Mouse (Mus musculus): ENCODE measurements at regions not wholly inside any gene's neighbourhood (a gene's known extent, or its start where the extent isn't known, plus 50 kb on each side); places are given as distances from the start of the nearest gene placed in this dataset.
A peak's percentile ranks its signal among the peaks of the same experiment; 100 is the strongest.

DNA sequence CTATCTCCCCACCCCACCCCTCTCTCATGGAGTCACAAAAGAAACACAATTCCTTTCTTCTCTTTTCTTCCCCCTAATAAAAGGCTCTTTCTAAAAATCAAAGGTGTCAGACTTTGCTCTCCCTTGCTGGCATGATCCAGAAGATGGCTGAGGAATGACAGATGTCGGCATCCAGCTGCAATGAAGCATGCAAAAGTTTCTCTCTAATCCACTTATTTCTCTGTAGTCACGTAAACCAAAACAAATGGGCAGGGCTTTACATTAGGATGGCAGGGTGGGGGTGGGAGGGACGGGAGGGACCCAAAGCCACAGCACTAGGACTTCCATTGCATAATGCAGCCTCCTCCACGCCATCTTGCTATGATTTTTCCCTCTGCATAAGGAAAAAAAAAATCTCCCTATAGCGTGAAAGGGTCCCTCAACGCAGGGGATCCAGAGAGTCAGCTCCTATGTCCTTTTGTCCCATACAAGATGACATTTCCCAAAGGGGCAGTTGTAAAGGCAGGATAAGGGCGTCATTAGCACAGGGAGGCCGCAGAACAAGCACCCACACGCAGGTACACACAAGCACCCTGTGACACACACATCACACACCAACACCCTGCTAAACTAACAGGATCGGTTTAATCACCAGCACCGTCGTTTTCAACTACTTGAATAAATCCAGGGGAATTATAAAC is 437.1 kb downstream of the Zfp536 start:
- peak; percentile 48 for DNase-seq (ENCODE audit: low read depth, low spot score)

DNA sequence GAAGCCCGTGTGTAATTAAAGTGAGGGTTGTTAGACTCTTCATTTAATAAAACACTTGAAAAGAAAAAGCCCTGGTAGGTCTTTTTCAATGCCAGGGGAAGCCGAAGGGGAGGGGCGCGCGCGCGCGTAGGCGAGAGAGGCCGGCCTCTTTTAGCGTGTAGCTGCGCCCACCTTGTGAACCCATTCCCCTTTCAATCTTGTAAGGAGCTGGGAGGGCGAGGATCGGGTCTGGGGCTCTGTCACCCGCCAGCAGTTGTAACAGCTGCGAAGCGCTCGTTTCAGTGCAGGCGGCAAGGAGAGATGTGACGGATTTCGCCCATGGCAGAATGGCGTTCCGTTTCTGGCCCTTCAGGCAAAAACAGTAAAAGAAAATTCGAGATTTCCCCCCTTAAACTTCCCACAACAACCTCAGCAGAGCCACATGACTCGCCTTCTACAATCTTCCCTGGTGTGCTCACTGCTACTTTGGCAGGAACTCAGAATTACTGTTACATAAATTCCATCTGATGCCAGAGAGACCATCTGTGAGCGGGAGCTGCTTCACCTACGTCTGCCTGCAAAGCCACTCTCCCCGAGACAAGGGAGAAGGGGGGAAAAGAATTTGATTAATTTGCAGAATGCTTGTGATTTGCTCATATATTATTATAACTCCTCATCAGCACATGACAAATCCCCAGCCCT is 436.4 kb downstream of the Zfp536 start:
- DNase-seq (ENCODE audit: low read depth, low spot score), result peak; percentile 99

DNA sequence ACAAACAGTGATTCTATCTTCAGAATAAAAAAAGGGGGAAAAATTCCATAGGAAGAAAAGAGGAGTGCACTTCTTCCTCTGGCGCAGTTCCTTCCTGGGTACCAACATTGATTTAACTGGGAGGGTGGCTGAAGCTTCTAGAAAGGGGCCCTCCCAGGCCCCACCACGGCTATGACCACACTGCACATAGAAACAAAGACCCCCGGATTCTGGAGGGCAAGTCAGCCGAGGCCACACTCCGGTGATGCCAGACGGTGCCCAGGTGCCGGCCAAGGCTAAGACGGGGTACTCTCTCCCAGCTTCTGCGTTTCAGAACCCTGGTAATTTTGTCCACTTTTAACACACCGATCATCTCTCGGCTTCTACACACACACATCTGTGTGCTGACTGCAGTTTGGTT is 435.8 kb downstream of the Zfp536 start:
- DNase-seq (ENCODE audit: low read depth, low spot score), result no peak

DNA sequence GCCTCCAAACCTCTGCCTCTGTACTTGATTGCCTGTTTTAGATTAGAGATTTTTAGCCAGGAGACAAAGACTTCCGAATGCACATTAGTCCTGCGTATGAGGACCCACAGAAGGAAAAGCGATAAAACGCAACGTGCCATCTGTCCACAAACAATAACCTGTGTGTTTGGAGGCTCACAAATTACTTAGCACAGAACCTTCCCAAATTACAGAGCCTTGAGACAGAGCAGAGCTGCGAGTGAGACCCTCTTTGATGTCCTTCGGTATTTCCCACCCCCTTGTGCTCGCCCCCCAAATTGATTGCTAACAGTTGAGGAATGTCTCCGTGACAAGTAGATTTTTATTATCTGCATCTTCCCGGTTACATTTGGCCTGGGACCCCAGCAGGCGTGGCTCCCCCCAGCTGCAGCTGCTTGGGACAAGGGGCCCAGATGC is 435.4 kb downstream of the Zfp536 start:
- DNase-seq (ENCODE audit: low read depth, low spot score), result peak; percentile 66

DNA sequence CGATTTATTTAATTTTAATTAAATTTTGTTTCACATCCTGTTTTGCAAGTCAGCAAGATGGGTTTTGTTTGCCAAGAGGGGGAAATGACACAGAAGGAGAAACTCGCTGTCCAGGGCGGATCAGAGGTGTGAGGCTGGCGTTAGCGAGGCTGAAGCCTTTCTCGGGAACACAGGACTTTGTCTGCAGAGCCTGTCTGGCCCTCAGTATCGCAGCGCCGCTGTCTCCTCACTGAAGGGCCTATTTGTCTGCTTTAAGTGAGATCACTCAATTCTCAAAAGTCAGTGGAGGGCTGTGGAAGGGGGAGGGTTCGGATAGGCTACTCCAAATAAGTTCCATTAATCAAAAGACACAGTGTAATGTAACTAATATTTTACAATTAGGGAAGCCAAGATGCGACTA is 430.8 kb downstream of the Zfp536 start:
- DNase-seq (ENCODE audit: low read depth, low spot score), result peak; percentile 76

DNA sequence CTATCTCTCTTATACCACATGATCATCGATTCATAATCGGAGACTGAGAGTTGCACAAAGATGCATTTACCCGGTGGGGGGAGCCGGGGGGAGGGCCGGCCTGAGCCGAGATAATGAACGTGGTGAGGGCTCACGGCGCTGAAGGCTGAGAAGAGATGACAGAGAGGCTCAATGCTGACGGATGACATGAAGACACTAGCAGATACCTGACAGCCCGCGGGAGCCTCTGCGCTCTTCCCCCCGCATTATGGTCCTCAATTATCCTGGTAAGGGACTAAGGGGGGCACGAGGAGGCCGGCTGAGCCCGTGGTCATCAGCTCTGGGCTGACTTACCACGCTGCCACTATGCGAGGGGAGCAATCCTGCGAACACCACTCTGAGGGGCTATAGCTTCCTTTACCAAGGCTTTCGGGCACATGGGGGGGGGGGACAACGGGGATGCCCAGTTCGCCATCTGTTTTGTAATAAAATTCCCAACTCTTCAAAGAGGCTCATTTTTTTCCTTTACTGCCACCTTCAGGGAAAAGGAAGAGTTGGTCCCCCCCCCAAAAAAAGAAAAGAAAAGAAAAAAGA is 430.3 kb downstream of the Zfp536 start:
- DNase-seq (ENCODE audit: low read depth, low spot score), result peak; percentile 69

DNA sequence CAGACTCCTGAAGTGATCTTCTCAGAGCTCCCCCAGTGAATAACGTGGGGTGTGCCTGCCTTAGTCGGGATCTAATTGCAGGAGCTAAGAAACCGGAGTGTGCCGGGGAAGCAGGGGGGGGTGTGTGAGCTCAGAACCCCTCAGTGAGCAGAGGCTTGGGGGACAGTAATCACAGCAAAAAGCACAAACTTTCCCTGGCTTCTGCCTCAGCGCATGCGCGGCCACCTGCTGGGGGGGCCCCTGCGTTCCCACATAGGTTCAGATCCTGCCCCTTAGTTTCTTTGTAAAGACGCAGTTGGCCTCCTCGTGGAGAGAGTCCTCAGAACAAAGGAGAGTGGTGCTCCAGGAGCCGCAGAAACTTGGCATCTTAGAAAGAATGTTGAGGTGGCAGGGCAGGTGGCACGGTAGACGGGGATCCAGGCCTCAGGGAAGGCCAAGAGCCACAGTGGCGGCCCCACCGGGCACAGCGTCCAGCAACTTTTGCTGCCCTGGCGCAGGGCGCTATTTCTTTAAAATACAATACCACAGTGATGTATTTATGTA is 429.7 kb downstream of the Zfp536 start:
- DNase-seq (ENCODE audit: low read depth, low spot score), result no peak

DNA sequence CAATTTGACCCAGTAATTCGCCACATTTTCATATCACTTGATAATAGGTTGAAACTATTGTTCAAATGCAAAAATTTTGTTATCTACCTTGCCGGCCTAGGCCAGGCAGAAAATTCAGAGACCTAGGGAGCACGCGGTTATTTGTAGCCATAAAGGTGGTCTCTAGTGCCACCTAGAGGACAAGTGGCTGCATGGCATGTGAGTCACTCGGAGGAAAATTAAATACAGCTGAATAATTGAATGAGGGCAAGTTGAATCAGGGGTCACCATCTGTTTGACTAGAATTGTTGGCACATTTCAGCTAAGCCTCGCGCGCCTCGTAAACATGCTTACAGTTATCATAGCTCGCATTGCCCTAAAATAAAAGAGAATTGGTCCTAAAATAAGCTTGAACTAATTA is 427.4 kb downstream of the Zfp536 start:
- DNase-seq (ENCODE audit: low read depth, low spot score), result peak; percentile 93

DNA sequence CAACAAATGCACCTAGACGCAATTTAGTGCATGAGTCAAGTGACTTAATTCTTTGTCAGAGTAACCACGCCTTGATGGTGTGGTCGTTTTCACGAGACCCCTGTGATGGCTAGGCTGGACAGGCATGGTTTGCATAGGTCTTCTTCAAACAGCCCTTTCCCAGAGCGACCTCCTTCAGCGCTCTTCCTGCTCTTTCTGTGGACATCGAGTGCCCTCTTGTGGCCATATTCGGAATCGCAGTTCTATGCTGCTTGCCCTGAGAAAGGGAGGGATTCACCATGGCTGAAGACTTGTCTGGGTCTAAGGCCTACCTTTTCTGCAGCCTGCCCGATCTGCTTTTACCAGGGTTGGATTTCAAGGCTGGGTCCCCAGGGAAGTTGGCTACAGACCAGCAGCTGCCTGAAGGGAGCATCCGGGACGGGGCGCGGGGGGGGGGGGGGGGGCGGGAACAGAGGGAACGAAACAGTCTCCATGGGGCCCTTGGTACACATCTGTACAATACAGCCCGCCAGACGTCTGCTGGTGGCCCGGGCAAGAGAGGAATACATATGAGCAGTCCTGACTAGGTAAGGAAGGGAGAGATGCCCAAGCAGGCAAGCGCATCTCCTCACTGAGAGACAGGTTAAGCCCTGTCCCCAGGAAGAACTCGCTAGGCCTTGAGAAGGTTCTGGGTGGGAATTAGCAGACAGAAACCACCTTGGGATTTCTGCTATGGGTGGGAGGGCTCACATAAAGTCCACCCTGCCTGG is 415.6 kb downstream of the Zfp536 start:
- DNase-seq (ENCODE audit: low read depth, low spot score), result peak; percentile 94

DNA sequence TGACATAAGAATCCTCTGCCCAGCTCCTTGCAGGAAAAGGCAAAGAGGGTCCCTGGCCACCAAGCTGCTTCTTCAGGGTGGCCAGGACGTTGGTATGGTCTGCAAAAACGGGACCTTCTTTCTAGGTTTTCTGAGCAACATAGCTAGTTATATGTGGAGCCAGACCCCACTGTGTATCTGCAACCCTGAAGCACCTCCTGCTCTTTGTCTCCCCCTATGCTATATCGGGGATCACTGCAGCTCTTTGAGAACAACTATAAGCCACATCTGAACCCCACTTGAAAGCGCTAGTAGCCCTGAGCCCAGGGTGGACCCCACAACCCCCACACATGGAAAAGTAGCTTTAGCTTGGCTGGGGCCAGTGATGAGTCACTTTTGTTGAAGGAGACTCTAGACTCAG is 414.9 kb downstream of the Zfp536 start:
- DNase-seq (ENCODE audit: low read depth, low spot score), result no peak

DNA sequence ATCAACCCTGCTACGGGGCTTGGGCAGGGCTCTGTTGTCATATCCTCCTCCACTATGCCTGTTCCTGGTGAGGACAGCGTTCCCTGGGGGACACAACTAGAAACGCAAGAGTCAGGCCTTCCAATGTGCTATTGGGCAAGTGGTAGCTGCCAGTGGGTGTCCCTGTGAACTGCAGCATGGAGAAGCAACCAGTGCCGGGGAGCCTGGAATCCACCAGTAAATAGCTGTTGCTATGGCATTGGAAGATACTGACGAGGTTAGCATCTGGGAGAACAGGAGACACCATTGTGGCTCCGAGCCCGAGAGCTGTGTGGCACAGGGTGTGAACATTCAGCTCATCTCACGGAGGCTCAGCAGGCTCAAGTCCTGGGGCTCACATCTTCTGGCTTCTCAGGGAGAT is 414.0 kb downstream of the Zfp536 start:
- peak; percentile 27 for DNase-seq (ENCODE audit: low read depth, low spot score)

DNA sequence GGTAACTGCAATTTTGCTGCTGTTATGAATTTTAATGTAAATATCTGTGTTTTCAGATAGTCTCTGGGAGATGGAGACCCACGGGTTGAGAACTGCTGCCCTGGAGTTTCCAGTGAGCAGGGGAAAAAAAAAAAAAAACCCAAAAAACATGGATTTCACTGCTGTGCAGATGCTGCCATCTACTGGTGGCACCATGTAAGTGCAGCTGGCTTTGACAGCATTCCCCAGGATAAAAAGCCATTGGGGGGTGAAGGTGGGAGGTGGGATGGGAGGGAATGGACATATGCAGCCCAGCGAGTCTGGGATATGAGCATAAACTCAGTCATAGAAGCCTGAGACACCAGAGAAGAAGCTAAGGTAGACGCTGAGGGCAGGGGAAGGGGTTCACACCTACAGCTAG is 413.3 kb downstream of the Zfp536 start:
- DNase-seq (ENCODE audit: low read depth, low spot score), result peak; percentile 65

DNA sequence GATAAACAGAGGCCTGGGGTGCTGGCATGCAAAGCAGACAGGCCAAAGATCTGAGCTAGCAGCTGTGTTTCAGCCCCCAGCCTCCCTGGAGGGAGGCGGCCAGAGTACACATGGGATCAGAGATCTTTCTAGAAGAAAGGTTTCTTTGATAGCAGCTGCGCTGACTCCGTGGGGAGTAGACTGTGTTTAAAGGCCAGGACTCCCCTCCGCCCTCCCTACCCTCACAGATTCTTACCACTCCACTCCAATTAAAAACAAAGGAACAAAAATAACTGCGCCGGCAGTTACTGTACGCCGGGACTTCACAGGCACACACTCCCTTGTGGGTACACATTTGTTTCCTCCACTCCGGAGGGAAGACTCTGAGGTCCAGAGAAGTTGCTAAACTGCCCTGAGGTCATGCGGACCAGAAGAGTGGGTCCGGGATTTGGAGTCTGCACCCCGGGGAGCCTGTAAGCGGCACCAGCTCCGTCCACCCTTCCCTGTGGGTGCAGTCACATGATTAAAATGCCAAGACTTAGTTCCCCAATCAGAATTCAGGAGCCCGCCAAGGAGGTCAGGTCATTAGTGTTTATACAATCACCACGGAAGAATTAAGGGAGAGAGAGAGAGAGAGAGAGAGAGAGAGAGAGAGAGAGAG is 411.5 kb downstream of the Zfp536 start:
- DNase-seq (ENCODE audit: low read depth, low spot score), result peak; percentile 67

DNA sequence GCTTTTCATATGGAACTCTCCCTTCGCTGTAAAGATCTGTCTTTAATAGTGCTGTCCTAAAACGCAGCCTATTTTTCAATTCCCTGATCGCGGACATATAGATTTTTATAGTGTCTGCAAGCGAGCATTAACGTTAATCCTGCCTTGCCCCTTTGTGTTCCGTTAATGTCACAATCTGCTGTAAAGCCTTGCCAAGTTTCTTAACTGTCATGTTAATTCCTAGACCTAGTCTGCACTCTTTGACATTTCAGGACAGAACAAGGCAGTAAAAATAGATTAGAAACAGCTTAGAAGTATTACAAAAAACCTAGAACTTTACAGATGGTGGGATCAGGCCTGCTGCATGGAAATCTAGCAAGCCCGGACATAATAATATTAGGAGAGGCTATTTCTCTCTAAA is 410.6 kb downstream of the Zfp536 start:
- no peak for DNase-seq (ENCODE audit: low read depth, low spot score)

DNA sequence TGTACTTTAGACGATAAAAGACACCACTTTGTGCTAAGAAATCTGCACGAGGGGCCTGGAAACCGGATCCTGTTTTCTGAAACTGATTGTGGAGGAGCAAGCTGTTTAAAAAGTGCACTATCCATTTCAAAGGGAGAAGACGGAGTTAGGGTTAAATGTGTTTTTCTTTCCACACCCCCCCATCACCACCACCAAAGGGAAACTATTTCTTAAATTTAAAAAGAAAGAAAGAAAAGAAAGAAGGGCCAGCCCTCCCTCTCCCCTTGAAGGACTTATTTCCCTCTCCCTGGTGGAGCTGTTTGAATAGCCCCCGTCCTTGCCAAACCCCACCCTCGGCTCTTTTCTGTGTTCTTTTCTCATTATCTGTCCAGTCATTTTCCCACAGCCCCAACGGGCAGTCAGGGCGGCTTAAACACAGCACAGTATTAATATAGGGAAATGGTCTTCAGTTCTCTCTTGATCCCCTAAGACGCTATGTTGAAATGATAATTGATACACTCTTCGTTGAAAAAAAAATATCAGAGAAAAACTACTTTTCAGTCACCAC is 409.7 kb downstream of the Zfp536 start:
- no peak for DNase-seq (ENCODE audit: low read depth, low spot score)

DNA sequence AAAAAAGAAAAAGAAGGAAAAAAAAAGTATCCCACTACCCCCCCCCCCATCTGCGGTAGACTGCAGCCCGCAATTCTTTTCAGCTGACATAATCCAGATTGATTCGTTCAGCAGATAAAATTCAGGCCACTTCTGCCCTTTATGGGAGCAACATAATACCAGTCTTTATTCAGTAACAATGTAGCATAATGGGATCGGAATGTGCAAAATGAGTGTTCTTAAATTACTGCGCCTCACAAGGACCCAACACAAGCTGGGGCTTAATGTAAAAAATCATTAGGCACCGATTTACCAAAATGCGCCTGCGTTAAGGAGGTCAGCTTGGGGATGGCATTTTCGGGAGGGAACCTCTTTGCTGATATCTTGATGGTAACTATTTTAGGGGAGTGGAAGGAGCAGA is 409.2 kb downstream of the Zfp536 start:
- DNase-seq (ENCODE audit: low read depth, low spot score), result no peak

DNA sequence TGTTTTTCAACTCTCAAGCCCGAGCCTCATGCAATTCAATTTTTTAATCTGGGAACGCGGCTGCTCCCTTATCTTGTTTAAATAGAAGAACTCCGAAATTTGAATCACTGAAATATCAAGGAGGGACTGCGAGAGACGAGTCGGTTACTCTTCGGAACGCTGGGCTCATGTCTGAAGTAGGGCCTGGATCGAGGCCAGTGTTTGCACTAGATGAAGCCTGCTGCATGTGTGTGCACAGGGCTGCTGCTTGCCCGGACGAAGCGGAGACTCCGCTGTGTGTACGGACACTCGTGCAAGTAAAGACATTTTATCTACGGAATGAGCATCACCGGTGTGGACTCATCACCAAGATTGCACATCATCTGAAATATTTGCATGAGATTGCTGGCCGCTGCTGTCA is 407.4 kb downstream of the Zfp536 start:
- DNase-seq (ENCODE audit: low read depth, low spot score), result no peak

DNA sequence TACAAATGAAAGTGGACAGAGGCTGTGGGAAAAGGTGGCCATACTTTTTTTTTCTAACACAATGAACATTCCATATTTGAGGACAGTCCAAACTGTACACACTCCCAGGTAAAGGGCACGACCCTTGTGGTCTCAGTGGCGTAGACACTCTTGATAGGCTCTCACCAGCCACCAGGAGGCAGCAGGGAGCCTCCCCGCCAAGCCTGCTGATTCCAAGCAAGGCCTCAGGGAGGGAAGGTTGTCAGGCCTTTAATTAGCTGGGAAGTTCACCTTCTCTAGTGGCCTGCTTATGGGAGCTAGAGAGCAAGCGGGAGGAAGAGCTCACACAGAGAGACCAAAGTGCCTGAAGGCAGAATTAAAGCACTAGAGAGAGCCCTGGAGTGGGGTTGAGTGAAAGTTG is 403.7 kb downstream of the Zfp536 start:
- peak; percentile 45 for DNase-seq (ENCODE audit: low read depth, low spot score)

DNA sequence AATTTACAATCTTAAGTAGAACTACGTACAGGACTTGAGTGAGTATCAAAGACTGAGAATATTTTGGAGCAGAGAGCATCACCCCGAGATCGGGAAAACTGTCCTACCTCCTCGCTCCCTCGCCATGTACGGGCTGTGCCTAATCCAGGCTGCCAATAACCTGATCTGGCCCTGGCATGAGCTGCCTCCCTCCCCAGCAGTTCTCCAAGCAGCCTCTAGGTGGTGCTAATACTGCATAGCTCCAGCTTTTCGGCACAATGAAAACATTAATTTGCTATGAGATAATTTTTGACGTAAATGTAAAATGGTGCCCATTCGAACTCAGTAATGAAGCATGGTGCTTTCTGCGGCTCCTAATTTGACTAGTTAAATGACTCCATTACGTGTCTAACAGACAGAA is 399.6 kb downstream of the Zfp536 start:
- peak; percentile 91 for DNase-seq (ENCODE audit: low read depth, low spot score)

DNA sequence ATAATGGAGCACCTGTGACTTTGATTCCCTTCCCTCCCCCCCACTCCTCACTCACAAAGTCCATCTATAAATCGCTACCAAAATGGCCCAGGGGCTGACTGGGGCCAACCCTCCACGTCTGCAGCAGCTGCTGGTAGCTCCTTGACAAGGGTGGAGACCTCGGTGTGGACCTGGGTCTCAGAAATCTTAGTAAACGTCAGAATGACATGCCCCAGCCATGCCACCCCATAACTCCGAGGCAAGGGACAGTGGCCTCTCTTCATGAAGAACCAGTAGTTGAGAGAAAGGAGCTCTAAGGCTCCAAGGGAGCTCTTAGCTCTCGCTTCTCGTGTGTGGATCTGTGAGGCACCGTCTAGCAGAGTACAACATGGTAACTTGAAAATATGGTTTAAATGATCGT is 398.4 kb downstream of the Zfp536 start:
- no peak for DNase-seq (ENCODE audit: low read depth, low spot score)

DNA sequence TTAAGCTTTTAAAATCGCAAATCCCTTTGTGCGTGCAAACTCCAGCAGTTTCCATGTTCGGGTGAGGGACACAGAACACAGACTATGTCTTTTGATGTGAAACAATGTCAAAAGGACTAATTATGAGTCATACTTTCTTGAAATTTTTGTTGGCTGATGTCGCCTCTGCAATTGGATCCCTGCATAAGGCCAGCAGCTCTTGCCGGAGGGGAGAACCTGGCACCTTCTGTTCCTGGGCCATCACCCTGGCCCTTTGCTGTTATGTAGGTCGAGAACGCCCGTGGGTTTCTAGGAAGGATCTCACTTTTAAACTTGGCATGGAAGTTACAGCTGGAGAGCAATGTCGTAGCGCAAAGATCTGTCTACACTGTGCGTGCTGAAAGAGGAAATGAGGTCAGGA is 397.9 kb downstream of the Zfp536 start:
- DNase-seq (ENCODE audit: low read depth, low spot score), result peak; percentile 49
